Mouse (Mus musculus): ENCODE results near the gene Gfer.

The Gfer gene

DNA sequence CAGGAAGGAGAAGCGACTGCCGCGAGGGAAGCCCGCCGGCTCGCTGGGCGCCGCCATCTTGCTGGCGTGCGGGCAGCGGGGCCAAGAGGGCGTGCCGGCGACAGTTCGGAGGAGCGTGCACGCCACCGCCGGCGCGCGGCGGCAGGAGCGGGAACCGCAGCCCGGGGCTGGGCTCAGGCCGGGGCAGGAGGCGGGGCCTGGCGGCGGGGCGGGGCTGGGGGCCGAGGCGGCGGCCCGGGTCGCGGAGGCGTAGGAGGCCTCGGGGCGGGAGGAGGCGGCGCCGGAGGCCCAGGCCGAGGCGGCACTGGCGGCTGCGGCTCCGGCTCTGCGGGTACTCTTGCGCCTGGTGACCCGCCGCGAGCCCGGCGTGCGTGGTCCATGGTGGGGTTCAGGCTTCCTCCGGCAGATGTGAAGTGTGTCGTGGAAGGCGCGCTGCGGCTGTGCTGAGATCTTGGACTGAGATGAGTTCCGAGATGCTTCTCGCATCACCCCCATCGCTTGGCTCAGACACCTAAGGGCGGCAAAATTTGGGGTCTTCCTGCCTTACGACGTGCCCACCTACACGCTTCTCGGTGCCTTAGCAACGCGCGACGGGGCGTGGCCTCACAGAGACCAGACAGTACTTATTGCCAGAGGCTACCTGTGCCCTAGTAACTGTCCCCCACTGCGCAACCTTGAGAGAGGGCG is at the start of gene Gfer, which contains the start of gene Noxo1:
Gene Gfer (minus strand): TSS at position 146 of the 687 bp plus-strand sequence.
Gene Noxo1 (plus strand): TSS at position 224 of the 687 bp plus-strand sequence.
- peak; percentile 94 for DNase-seq (ENCODE audit: low read depth)

DNA sequence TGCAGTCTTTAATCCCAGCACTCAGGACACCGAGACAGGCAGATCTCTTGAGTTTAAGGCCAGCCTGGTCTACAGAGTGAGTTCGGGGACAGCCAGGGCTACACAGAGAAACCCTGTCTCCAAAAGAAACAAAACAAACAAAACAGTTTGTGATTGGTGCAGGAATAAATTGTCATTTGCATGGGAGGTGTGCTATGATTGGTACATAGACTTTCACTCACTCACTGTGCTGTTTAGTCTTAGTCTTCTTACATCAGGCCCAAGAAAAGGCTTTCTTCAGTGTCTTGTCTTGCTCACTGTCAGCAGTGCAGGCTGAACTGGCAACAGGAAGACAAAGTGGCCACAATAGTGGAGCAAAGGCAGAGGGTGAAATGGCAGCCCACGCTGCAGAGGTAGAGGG is 48.4 kb upstream of the Gfer start:
- DNase-seq (ENCODE audit: low read depth): no peak

DNA sequence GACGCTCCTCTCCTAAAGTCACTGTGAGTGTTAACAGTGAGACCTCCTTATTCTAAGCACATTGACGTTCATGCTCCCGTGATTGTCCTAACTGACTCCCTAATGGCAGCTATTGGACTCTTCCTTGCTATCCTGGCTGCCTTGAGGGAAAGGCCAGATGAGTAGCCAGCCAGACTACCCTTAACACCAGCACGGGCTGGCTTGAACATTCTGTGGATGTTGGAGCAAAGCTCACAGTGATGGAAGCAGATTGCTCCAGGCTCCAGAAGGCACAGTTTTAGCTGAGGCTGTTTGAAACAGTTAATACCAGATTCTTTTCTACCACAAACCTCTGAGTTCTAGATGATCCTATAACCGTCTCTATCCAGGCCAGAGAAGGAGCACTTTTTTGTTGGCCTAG is 47.9 kb upstream of the Gfer start:
- DNase-seq (ENCODE audit: low read depth): no peak

DNA sequence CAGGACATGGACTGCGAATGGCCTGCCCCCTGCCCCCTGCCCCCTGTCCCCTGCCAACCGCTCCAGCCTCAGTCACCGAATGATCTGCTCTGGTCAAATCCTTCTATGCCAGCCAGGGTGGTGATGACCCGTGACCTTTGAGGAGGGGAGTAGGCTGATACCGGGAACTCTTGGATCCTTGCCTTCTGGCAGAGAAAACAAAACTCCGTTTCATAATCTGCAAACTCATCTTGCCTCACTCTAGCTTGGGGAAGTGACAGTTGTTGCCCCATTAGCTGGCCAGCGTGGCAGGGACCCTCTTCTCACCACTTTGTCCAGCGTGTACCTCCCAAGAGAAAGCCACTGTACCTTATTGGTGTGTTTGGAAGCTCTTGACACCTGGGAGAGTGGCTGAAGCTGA is 46.4 kb upstream of the Gfer start:
- DNase-seq (ENCODE audit: low read depth): no peak

DNA sequence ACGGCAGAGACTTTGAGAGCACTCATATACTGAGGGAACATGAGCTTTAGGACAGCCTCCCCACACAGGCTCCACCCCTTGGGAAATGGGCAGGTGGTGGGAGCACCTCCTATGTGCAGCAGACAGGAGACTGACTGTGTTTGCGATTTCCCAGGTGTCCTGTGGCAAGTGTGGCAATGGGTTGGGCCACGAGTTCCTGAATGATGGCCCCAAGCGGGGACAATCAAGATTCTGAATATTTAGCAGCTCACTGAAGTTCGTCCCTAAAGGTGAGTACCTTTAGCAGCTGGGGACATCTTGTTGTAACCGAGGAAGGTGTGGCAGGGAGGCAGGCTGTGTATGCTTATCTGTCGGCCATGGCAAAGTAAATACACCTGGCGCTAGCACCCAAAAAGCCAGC is 44.0 kb upstream of the Gfer start:
- DNase-seq (ENCODE audit: low read depth): no peak

DNA sequence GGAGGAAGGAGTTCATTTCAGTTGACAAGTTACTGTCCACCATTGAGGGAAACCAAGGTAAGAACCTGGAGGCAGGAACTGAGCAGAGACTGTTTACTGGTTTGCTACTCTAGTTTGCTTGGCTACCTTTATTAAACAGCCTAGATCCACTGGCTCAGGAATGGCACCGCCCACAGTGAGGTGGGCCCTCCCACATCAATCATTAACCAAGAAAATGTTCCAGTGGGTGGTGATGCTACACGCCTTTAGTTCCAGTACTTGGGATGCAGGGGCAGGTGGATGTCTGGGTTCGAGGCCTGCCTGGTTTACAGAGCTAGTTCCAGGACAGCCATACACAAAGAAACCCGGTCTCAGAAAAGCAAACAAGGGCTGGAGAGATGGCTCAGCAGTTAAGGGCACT is 42.3 kb upstream of the Gfer start:
- no peak for DNase-seq (ENCODE audit: low read depth)

DNA sequence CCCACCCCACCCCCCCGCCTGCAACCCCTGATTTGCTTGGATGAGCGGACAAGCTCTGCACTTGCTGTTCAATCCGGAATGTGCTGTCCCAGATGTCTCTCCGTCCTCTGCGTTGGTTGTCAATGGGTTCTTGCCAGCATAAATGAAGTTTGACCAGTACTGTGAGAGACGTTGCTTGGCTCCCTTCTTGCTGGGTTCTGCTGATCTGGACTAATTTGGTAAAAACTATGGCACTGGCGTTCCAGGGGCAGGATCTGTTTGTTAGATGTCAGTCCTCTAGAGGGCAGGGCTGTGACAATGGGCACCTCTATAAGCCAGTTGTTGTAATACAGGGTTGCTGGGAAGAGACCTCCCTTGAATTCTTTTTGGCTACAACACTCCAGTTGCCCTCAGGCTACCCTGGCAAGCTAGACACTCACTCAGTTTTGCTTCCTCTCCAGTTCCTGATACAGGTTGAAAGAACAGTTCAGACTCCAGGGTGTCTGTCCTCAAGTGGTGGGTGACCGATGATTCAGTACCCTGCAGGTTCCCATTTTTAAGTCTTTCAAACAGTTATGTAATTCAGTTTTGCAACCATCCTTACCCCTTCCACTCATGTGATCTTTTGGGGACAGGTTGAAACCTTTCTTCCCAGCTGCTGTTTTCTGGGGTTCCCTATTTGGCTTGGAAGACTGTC is 41.3 kb upstream of the Gfer start:
- no peak for DNase-seq (ENCODE audit: low read depth)

DNA sequence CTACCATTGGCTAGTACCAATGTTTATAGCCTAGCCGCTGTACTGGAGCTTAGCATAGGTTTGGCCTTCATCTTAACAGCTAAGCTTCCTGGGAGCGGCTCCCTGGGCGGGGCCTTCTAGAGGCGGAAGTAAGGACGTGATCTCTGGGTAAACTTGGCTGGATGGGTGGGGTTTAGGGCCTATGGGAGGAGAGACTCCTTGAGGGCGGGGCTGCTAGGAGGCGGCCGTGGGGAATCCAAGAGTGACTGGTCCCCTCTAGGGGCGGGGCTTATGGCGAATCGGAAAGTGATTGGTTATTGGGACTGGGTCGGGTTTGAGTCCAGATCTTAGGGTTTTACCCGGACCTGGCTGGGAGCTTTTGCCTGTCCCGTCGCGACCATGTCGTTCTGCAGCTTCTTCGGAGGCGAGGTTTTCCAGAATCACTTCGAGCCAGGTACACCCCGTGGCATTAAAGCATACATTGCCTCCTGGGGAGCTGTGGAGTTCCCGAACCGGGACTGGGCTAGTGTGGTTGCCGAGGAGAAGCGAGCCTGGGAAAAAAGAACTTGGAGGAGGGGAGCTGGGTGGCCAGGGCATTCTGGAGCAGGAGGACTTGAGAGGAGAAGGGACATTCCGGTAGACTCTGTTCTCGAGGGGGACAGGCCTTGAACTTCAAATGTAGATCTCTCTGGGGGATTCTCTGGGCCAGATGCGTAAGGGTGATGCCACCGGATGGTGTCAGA is 40.5 kb upstream of the Gfer start, which contains the start of gene Msrb1:
Gene Msrb1 (plus strand): TSS at position 313 of the 722 bp plus-strand sequence.
- DNase-seq (ENCODE audit: low read depth): peak; percentile 99

DNA sequence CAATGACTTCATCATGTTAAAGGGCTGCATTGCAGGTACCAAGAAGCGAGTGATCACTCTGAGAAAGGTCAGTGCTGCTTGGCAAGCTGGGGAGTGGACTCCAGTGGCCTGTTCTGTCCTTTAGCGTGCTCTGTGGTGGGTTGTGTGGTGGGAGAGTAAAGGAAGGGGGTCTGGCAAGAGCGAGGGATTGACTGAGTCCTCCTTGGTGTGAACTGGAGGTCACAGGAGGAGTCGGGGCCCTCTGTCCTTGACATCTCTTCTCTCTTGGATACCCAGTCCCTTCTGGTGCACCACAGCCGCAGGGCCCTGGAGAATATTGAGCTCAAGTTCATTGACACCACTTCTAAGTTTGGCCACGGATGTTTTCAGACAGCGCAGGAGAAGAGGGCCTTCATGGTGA is 39.5 kb upstream of the Gfer start:
- no peak for DNase-seq (ENCODE audit: low read depth)

DNA sequence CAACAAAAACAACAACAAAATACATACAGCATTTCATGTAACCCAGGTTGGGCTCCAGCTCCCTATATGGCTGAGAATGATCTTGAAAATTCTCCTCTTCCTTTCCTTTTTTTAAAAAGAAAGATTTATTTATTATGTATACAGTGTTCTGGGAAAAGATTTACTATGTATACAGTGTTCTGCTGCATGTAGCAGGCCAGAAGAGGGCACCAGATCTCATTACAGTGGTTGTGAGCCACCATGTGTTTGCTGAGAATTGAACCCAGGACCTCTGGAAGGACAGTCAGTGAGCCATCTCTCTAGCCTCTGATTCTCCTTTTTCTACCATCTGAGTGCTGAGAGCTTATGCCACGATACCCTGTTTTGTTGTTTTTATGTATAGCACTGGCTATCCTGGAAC is 38.6 kb upstream of the Gfer start:
- DNase-seq (ENCODE audit: low read depth): no peak

DNA sequence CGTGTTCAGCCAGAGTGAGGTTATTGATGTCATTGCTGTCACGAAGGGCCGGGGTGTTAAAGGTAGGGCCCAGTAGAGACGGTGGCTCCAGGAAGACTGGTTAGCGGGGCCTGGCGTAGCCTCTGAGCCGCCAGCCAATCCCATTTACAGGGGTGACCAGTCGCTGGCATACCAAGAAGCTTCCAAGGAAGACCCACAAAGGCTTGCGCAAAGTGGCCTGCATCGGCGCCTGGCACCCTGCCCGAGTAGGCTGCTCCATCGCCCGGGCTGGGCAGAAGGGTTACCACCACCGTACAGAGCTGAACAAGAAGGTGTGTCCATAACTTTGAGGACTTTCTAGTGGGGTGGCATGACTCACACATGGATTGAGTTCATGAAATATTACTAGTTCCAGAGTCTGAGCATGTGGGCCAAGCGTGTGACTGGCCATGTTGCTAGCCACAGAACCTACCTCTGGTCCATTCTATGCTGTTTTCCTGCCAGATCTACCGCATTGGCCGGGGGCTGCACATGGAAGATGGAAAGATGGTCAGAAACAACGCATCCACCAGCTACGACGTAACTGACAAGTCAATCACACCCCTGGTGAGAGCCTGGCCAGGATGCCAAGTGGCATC is 37.6 kb upstream of the Gfer start:
- peak; percentile 40 for DNase-seq (ENCODE audit: low read depth)

DNA sequence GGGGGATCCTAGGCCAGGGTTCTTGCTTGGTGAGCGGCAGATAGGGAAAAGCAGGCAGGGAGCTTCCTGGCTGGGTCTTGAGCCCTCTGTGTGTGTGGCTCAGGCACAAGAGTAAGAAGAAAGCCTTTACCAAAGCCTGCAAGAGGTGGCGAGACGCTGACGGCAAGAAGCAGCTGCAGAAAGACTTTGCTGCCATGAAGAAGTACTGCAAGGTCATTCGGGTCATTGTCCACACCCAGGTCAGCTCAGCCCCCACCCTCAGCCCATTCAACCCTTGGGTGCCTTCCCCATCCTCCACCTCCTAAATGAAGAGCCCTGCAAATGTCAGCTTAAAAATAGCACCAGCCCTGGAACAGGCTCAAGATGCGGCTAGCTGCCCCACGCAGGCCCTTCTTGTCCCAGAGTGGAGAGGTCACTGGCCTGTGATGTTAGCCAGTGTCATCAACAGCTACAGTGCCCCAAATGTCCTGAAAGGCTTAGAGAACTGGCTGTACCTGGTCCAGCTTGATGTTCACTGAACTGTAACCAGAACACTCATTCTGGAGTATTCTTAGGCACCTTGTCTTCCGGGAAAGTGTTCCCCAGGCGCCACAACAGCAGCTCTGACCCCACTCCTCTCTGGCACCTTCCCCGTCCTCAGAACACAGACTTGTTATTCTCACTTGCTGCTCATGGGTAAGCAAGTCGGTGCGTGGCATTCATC is 36.4 kb upstream of the Gfer start:
- DNase-seq (ENCODE audit: low read depth): no peak

DNA sequence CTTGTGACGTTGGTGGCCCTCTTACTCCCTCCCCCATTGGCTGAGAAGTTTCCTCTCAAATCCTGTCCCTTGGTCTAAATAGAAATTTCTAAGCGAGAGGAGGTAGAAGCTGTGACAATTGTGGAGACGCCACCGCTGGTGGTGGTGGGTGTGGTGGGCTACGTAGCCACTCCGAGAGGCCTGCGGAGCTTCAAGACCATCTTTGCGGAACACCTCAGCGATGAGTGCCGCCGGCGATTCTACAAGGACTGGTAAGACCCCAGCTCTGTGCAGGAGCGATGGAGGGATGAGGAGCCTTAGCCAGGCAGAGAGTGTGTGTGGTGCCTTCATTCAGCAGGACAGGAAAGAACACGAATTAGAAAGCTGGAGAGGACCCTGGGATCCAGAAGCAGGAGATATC is 34.8 kb upstream of the Gfer start:
- DNase-seq (ENCODE audit: low read depth): no peak

DNA sequence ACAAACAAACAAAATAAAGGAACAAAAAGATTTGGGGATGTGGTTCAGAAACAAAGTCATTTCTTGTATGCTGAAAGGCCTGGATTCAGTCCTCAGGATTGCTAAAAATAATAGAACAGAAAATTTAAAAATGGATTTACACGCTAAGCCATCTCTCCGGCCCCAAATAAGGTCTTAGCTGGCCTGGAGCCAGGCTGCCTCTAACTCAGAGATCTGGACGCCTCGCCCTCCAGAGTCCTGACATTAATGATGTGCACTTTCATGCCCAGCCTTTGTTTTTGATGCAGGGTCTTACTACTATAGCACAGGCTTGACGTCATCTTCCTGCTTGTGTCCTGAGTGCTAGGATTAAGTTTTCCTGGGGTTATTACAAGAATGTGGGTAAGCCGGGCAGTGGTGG is 33.1 kb upstream of the Gfer start:
- peak; percentile 52 for DNase-seq (ENCODE audit: low read depth)

DNA sequence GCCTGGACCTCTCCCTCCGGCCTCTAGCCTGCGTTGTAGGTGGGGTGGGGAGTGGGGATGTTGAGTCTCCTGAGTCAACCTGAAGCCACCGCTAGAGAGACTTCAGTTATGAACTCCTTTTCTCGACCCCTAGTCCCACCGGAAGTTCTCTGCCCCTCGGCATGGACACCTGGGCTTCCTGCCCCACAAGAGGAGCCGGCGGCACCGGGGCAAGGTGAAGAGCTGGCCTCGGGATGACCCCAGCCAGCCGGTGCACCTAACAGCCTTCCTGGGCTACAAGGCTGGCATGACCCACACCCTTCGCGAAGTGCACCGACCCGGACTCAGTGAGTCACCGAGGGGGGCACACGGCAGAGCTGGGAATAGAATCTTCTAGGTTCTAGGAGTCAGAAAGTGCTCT is 32.2 kb upstream of the Gfer start:
- no peak for DNase-seq (ENCODE audit: low read depth)

DNA sequence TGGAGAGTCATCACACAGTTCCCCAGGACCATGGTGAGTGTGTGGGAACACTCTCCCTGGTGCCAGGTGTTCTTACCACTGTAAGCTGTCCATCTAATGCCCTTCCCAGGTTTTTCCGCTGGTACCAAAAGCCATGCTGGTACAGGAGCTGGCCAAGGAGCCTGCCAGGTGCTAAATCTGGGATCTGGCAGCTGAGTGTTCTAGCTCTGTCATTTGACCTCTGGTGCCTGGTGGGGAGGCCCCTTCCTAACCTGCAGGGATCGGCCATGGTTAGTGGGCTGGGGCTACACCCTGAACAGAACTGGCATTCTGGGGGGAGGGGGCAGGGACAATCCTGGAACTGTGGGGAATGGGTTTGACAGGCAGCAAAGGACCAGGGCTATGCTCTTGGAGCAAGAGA is 31.7 kb upstream of the Gfer start, which contains the start of gene Rpl3l:
Gene Rpl3l (plus strand): TSS at position 203 of the 400 bp plus-strand sequence.
- DNase-seq (ENCODE audit: low read depth): no peak

DNA sequence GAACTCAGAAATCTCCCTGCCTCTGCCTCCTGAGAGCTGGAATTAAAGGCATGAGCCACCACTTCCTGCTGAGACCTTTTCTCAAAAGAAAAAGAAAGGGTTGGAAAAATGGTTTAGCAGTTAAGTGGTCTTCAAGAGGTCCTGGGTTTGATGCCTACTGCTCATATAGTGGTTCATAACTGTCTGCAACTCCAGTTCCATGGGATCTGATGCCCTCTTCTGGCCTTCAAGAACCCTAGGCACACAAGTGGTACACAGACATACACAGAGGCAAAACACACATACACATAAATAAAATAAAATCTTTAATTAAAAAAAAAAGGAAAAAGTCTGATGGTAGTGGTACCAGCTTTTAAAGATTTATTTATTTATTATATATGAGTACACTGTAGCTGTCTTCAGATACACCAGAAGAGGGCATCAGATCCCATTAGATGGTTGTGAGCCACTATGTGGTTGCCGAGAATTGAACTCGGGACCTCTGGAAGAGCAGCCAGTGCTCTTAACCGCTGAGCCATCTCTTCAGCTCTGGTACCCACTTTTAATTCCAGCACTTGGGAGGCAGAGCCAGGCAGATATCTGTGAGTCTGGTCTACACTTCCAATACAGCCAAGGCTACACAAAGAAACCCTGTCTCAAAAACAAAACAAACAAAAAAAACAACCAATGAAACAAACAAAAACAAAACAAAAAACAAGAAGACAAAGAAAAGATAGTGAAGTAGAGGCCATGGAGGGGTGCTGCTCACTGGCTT is 29.9 kb upstream of the Gfer start:
- no peak for DNase-seq (ENCODE audit: low read depth)

DNA sequence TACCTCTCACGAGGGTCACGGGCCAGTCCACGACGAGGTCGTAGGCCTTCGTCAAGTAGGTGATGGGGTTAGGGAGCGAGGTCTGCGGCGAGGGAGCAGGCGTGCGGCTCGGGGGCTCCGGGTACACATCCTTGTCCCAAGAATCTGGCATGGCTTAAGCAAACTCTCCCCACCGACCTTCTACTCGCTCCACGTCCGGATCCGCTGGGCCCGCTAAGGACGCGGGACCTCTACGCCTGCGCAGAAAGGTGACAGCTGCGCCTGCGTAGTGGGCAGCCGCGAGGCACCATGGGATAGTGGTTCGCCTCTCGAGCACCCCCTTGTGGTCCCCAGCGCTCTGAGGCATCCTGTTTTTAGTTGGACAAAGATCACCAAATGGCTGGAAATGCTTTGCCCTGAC is 28.2 kb upstream of the Gfer start, which contains the start of gene Ndufb10:
Gene Ndufb10 (minus strand): TSS at position 295 of the 400 bp plus-strand sequence.
- DNase-seq (ENCODE audit: low read depth): peak; percentile 99

DNA sequence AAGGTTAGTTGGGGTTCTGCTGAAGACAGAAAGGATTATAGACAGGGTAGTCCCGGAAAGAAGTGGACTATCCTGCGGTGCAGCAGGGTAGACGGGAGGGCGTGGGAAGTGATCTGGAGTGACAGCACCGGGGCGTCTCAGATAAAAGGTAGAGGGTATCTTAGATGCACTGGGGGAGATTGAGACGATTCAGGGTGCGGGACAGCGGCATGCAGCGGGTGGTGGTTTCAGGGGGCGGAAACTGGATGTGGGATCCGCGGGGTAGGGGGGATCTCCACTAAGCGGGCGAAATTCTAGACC is 27.9 kb upstream of the Gfer start:
- DNase-seq (ENCODE audit: low read depth): no peak

DNA sequence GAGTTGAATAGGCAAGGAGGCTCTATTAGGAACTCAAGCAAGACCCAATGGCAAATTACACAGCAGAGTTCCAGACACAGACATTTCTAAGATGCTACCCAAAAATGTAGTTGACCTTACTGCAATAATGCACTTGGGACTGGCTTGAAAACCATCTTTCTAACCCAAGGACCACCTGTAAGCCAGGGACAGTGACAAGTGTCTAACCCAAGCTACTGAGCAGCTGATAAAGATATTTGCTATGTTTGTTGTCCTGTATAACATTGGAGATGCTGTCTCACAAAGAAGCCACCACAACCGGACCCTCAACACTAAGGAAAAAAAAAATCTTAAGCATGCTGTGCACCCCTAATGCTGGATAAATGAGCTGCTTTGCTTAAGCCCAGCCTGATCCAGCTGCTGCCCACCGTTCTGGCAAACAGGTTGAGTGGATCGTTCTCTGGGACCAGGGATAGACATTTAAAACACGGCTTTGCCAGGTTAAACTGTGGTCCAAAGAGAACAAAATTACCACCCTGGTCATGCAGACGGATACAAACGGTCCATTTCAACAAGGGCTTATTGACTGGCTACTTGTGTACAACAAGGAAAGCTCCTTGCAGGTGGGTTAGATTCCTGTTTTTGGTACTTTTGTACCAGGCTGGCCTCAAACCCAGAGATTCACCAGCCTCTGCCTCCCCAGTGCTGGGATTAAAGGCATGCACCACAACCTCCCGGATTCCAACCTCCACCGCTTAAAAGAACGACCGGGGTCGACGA is 27.3 kb upstream of the Gfer start:
- no peak for DNase-seq (ENCODE audit: low read depth)

All from NIH3T3 (cell line).